Mouse (Mus musculus): ENCODE measurements around the gene Egfl8. TPM values are rescaled to one million over a fixed set of nuclear protein-coding genes. Genes with fewer than 3 reads are reported as not detected.

Egfl8 gene
- polyA plus RNA-seq, 1 experiment from 2014 or later: 2.8 TPM

DNA sequence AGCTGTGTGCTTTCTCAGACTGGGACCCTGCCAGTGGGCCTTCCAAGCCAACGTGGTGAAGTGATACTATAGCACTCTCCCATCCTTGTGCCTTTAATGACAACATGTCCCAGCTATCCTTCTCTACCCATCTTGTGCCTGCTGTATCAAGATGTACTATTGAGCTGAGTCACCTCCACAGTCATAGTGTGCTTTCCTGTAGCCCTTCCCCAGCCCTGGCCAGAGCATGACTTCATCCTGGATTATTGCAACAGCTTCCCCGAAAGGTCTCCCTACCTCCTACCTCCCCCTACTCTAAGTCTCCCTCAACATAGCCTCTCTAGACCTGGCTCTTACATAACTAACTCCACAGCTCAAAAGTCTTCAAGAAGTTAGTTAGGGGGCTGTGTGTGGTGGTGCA lies 19.9 kb upstream of the Egfl8 start:
- Histone ChIP-seq H3K4me3 (no peak overlapping the region), H3K27me3 (peaks cover 71% of the 10 kb centered on the region), H3K4me2 (no peak overlapping the region), H3K4me1 (peaks cover 22% of the 10 kb centered on the region), H3K9me3 (no peaks in the 10 kb centered on the region), H3K9ac (no peak overlapping the region), H3K27ac (no peak overlapping the region), H3K36me3 (no peaks in the 10 kb centered on the region)
- WGBS: 64% methylated on average over 2 of the region's 2 CpGs
- ATAC-seq (ENCODE audit: borderline replicate concordance, extremely low read depth, low FRiP score, low TSS enrichment): no peak

DNA sequence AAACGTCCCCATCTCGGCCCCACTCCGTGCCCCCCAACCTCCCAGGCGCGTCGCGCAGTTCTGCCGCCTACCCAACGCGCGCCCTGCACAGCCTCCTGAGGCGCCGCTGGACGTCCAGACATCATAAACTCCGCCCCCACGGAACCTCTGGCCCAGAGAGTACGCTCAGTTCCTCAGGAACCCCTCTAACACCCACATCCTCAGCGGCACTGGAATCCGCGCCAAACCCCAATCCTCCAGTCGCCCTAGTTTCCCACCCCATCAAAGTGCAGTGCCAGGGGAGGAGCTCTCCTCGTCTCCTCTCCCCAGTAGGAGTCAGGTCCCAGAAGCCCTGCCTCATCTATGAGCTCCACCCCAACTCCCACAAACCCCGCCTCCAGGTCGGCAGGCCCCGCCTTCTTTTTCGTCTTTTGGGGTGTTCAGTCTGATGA lies 16.5 kb upstream of the Egfl8 start:
- Histone ChIP-seq H3K4me3 (peak overlapping the region; percentile 36), H3K4me2 (peak overlapping the region; percentile 64), H3K4me1 (peaks cover 42% of the 10 kb centered on the region), H3K9ac (peak overlapping the region; percentile 18; the same call in 1 of the 2 replicates), H3K36me3 (no peaks in the 10 kb centered on the region), H3K27me3 (peaks cover 82% of the 10 kb centered on the region), H3K9me3 (no peaks in the 10 kb centered on the region), H3K27ac (no peak overlapping the region)
- WGBS: under 1% methylated on average over 26 of the region's 26 CpGs
- peak; percentile 61 for ATAC-seq (ENCODE audit: borderline replicate concordance, extremely low read depth, low FRiP score, low TSS enrichment)

DNA sequence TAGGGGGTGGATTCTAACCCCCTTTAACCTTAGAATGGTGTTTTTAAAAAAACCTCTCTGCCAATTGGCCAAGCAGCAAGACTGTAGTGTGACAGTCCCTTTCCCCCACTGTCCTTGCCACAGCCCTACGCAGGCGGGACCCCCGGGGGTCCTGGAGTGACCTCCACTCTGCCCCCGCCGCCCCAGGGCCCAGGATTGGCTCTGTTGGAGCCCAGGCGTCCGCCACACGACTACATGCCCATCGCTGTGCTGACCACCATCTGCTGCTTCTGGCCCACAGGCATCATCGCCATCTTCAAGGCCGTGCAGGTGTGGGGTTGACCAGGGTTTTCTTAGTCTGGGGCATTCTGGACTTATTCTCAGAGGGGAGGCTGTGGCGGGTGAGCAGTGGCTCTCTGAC lies 15.9 kb upstream of the Egfl8 start:
- Histone ChIP-seq H3K4me3 (peak overlapping the region; percentile 36), H3K4me2 (peak overlapping the region; percentile 64), H3K36me3 (no peaks in the 10 kb centered on the region), H3K27me3 (peaks cover 76% of the 10 kb centered on the region), H3K4me1 (peaks cover 42% of the 10 kb centered on the region), H3K9ac (peak overlapping the region; percentile 18; the same call in 1 of the 2 replicates), H3K9me3 (no peaks in the 10 kb centered on the region), H3K27ac (no peak overlapping the region)
- 3% methylated on average over 12 of the region's 12 CpGs for WGBS
- no peak for ATAC-seq (ENCODE audit: borderline replicate concordance, extremely low read depth, low FRiP score, low TSS enrichment)

DNA sequence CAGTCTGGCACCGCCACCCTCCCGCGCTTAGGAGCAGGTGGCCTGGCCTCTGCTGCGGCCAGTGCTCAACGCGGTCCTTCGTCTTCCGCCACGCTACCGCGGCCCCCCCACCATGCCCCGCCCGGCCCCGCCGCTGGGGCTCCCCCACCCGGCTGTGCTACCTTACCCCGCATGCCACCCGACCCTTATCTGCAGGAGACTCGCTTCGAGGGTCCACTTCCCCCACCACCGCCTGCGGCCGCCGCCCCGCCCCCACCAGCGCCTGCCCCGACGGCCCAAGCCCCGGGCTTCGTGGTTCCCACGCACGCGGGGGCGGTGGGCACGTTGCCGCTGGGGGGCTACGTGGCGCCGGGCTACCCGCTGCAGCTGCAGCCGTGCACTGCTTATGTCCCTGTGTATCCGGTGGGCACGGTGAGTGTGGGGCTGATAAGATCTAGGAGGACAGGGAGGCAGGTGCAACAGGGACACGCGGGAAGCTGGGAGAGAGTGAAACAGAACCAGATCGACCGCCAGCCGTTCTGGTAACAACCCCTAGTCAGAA lies 15.1 kb upstream of the Egfl8 start:
- peaks cover 69% of the 10 kb centered on the region for H3K27me3 ChIP-seq
- ATAC-seq (ENCODE audit: borderline replicate concordance, extremely low read depth, low FRiP score, low TSS enrichment): no peak
- no peak overlapping the region for H3K27ac ChIP-seq
- H3K9me3 ChIP-seq: no peaks in the 10 kb centered on the region
- H3K9ac ChIP-seq: no peak overlapping the region
- WGBS: 3% methylated on average over 47 of the region's 48 CpGs
- no peaks in the 10 kb centered on the region for H3K36me3 ChIP-seq
- peak overlapping the region; percentile 15; the same call in 1 of the 2 replicates for H3K4me3 ChIP-seq
- peak overlapping the region; percentile 45 for H3K4me2 ChIP-seq
- peaks cover 49% of the 10 kb centered on the region for H3K4me1 ChIP-seq

DNA sequence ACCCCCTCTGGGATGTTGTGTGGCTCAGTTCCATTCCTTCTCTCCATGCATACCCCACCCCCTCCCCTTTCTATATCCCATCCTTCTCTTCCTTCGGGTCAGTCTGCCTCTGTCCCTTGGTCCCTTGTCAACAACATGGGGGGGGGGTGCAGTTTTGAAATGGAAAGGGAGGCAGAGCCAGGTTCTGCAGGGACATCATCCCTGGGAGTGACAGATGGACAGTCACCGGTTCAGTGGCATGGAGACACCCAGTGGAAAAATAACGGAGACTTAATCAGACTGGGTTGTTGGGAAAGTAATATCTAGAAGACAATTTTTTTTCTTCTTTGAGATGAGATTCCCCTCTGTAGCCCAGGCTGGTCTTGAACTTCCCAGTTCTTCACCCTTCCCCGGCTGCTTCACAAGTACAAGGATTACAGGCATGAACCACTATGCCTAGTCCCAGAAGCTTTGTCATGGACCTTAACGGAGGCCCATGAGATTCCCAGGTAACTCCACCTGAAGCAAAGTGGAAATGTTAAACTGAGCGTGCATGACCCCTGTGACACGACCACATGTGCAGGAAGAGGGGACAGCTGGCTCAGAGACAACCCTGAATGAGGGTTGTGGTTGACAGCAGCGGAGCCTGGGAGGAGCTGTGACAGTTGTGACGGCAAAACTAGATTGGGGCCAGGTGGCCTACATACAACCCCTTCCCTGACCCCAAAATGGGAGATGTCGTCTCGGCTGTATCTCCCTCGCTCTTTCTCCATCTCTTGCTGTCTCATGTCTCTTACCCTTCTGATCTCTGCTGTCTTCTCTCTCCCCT lies 14.2 kb upstream of the Egfl8 start:
- Histone ChIP-seq H3K36me3 (no peaks in the 10 kb centered on the region), H3K4me1 (peaks cover 49% of the 10 kb centered on the region), H3K4me3 (0 out of 2 replicates have a peak overlapping the region, but pooled peaks have one; percentile 15), H3K27me3 (peaks cover 60% of the 10 kb centered on the region), H3K27ac (no peak overlapping the region), H3K4me2 (peak overlapping the region; percentile 82), H3K9ac (no peak overlapping the region), H3K9me3 (no peaks in the 10 kb centered on the region)
- no peak for ATAC-seq (ENCODE audit: borderline replicate concordance, extremely low read depth, low FRiP score, low TSS enrichment)
- 18% methylated on average over 12 of the region's 12 CpGs for WGBS

DNA sequence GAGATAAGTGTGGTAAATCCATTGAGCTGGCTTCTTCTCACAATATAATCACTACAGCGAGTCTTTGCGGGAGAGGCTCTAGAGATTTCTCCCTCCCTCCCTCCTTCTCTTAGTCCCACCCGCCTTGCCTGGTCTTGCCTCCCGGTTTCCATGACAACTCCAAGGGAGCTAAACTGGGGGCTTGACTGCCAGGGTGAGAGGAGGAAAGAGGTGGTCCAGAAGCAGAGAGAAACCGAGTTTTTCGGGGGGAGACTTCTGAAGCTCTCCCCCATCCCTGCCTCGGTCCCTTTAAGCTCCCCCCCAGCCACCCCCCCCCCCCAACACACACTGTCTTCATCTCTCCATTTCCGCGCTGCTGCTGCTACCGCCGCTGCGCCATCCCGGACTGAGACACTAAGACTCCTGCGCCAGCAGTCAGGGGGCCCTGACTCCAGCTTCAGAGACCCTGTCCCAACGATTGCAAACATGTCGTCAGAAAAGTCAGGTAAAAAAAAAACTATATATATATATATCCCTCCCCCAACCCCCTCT lies 13.5 kb upstream of the Egfl8 start, which contains the start of gene Prrt1:
Gene Prrt1 (plus strand): TSS at position 313 of the 531 bp plus-strand sequence.
- no peaks in the 10 kb centered on the region for H3K36me3 ChIP-seq
- ATAC-seq (ENCODE audit: borderline replicate concordance, extremely low read depth, low FRiP score, low TSS enrichment): no peak
- no peak within 1 kb of the TSS for H3K27ac ChIP-seq
- 0% methylated on average over 16 of the region's 16 CpGs for WGBS
- H3K9me3 ChIP-seq: no peaks in the 10 kb centered on the region
- H3K4me3 ChIP-seq: peak within 1 kb of the TSS; percentile 69
- H3K4me2 ChIP-seq: peak within 1 kb of the TSS; percentile 82
- peaks cover 57% of the 10 kb centered on the region for H3K27me3 ChIP-seq
- peaks cover 49% of the 10 kb centered on the region for H3K4me1 ChIP-seq
- no peak within 1 kb of the TSS for H3K9ac ChIP-seq

DNA sequence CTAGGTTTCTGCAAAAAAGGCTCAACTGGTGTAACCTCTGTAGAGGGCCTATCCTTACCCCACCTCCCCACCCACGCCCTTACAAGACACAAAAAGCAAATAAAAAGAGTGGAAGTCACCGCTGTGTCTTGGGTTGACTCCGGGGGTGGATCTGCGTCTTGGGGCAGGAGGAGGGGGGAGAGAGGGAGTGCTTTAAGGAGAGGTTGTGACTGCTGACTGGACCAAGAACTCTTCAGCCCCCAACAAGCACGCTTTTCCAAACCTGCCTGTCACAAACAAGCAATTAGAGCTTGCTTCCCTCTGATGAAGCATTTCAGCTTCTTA lies 12.8 kb upstream of the Egfl8 start:
- no peak overlapping the region for H3K27ac ChIP-seq
- H3K9me3 ChIP-seq: no peaks in the 10 kb centered on the region
- no peak for ATAC-seq (ENCODE audit: borderline replicate concordance, extremely low read depth, low FRiP score, low TSS enrichment)
- 25% methylated on average over 5 of the region's 5 CpGs for WGBS
- H3K4me3 ChIP-seq: peak overlapping the region; percentile 69; the same call in 1 of the 2 replicates
- H3K9ac ChIP-seq: no peak overlapping the region
- no peaks in the 10 kb centered on the region for H3K36me3 ChIP-seq
- H3K4me2 ChIP-seq: peak overlapping the region; percentile 82
- H3K4me1 ChIP-seq: peaks cover 49% of the 10 kb centered on the region
- H3K27me3 ChIP-seq: peaks cover 50% of the 10 kb centered on the region

DNA sequence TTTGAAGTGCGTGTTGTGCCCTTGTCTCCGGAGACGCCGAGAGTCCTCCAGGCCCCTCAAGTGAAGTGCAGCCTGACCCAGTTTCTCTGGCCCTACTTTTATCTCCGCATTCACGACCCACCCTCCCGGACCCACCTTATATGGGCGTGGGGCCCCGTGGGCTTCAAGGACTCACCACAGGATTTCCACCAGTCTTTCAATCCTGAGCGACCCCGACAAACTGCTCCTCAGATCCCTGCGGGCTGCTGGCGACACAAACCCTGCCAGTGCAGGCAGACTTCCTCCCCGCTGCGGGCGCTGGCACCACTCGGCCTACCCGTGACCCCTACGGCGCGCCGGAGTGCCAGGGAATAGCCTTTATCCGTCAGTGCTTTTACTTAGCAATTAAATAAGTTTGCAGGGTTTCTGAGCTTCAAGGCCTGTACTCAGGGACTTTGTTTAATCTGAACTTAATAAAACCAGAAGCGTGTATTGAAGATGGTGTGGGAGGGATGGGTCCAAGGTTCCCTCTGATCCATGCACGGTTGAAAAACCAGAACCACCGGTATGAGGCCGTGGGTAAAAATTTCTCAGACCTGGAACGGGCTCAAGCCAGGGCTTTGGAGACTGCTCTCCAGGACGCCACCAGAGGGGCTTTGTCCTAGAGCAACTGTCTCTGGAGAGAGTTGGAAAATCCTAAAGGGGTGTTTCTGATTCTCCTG lies 12.3 kb upstream of the Egfl8 start, which contains the start of gene Ppt2:
Gene Ppt2 (minus strand): TSS at position 568 of the 701 bp plus-strand sequence.
- no peak; the same call in 1 of the 2 replicates for ATAC-seq (ENCODE audit: borderline replicate concordance, extremely low read depth, low FRiP score, low TSS enrichment)
- Histone ChIP-seq H3K4me3 (peak within 1 kb of the TSS; percentile 69), H3K9ac (peak within 1 kb of the TSS; percentile 52), H3K27ac (peak within 1 kb of the TSS; percentile 90), H3K4me2 (peak within 1 kb of the TSS; percentile 82), H3K9me3 (no peaks in the 10 kb centered on the region), H3K27me3 (peaks cover 45% of the 10 kb centered on the region), H3K36me3 (peaks cover 1% of the 10 kb centered on the region; the same call in 1 of the 2 replicates), H3K4me1 (peaks cover 49% of the 10 kb centered on the region)
- WGBS: 3% methylated on average over 29 of the region's 29 CpGs

DNA sequence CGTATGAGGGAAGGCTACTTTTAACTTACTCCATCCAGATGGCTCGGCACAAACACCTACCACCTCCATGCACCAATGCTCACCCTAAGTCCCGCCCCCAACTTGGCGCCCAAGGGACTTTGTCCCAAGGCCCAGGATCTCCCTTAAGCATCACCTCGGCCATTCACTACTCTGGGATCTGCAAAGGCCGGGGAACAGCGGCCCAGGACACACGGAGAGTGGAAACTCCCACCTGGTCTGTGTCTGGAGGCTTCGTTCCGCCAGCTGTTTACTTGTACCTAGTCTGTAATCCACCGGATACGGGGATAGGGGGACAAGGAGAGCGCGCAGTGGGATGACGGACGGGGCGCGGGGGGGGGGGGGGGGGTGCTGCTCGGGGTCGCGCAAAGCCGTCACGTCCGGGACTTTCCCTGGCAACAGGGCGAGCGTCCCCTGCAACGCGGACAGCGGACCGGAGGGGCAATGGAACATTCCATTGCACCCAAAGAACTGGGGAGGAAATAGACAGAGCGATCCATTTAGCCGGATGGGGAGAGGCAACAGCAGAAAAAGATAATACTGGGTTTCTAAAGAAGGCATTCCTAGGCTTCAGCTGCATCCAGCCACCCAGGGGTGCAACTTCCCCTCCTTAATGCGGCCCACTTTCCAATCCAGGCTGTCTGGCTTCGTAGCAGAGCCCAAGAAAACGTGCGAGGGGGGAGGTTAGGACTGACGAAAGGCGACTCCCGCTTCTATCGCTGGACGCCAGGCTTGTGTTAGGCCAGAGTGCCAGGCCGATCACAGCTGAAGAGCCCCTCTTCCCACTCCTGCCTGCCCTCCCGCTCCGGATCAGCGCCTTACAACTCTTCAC lies 11.5 kb upstream of the Egfl8 start:
- under 1% methylated on average over 37 of the region's 45 CpGs for WGBS
- peaks cover 37% of the 10 kb centered on the region for H3K27me3 ChIP-seq
- peak; percentile 86 for ATAC-seq (ENCODE audit: borderline replicate concordance, extremely low read depth, low FRiP score, low TSS enrichment)
- H3K4me3 ChIP-seq: peak overlapping the region; percentile 69
- H3K36me3 ChIP-seq: peaks cover 8% of the 10 kb centered on the region; the same call in 1 of the 2 replicates
- no peaks in the 10 kb centered on the region for H3K9me3 ChIP-seq
- peaks cover 45% of the 10 kb centered on the region for H3K4me1 ChIP-seq
- H3K27ac ChIP-seq: peak overlapping the region; percentile 90
- peak overlapping the region; percentile 58 for H3K9ac ChIP-seq
- peak overlapping the region; percentile 82 for H3K4me2 ChIP-seq

DNA sequence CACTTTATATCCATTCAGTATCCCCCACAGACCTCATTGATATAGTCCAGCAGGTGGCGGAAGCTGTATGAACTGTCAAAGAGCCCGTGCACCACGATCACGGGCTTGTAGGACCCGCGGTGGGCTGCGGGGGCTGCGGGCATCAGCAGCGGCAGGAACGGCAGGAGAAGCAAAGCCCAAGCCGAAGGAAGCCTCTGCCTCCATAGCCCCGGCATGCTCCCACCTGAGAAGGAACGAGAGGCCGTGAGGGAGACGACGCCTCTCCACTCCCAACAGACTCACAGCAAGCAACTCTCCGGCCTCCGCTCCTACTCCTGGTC lies 11.0 kb upstream of the Egfl8 start:
- H3K27me3 ChIP-seq: peaks cover 32% of the 10 kb centered on the region
- peak overlapping the region; percentile 82 for H3K4me2 ChIP-seq
- H3K9ac ChIP-seq: peak overlapping the region; percentile 58
- WGBS: 0% methylated on average over 18 of the region's 18 CpGs
- H3K4me3 ChIP-seq: peak overlapping the region; percentile 69
- no peak for ATAC-seq (ENCODE audit: borderline replicate concordance, extremely low read depth, low FRiP score, low TSS enrichment)
- H3K27ac ChIP-seq: peak overlapping the region; percentile 90
- H3K36me3 ChIP-seq: peaks cover 8% of the 10 kb centered on the region
- no peaks in the 10 kb centered on the region for H3K9me3 ChIP-seq
- H3K4me1 ChIP-seq: peaks cover 39% of the 10 kb centered on the region
